Mouse (Mus musculus) central nervous system, embryonic 18 days (tissue): ENCODE results near the gene Tceal8. TPM values are rescaled to one million over a fixed set of nuclear protein-coding genes. Genes with fewer than 3 reads are reported as not detected.

Experiments
- polyA plus RNA-seq: library from polyadenylated mRNA; depleted of rRNA; stranded (reverse); fragments of >200 nt; gene quantifications from 2 replicates; pipeline ENCODE4 v1.2.3, GENCODE M21; 2012; rRNA removed

Tceal8 gene
- 76.6 and 91.7 TPM in 2 replicates for polyA plus RNA-seq

DNA sequence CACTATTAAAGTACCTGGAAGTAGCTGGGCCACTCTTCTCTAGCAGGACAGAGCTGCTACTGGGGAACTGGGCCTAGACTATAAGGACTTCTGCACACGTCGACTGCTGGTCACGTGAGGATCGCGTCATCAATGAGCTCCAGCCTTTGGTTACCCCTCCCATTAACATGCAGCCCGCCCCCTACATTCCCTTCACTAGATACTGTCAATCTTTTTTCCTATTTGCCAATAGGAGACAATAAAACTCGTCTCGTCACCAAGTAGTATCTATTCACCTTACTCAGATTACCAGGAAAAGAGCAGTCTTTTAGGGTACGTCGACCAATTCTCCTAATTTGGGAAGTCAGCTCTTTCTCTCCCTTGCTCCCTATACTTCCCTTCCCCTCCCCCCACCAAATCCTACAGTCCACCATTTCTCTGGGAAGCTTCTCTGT lies at the start of gene Tceal8:
TSS of gene Tceal8 (minus strand) at position 225 of the 434 bp plus-strand sequence.

DNA sequence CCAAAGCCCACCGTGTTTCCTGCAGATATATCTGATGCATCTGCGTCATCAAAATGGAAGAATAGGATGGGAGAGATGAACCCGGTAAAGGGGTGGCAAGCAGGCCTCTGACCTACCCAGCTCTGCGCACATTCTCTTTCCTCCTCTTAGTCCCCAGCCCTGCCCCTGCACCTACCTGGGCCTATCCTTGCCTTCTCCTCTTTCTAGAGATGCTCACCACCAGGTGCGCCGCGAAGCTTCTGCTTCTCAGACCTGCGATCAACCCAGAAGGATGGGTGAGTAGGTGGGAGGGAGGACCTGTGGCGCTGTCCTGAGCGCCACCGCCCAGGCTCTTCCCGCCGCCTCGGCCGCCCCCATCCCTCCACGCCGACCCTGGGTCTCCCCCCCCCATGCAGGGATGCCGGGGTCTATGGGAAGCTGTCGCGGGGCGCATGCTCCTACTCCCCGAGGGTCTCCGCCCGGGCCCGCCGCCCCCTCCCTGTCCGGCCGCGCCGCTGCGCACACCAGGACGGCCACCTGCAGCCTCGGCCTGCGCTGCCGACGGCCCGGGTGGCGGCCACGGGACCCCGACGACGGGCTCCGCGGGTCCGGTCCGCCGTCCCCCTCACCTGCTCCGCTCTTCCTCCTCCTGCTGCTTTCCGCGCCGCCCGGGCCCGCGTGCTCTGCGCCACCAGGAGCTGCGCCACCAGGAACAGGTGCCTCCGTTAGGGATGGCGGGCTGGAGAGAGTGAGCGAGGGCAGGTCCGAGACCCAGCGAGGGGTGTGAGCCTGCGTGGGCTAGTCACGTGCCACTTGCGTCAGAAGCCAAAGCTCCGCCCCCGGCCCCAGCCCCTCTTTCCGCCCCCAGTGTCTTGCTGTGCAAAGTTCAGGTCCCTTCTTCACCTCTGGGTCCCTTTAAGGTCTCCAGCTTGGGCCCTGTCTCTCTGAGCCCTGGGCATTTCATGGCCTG lies 42.9 kb upstream of the Tceal8 start, which contains the start of the genes Tceal7 and Bex1:
TSS of gene Tceal7 (plus strand) at position 51 of the 949 bp plus-strand sequence.
TSS of gene Bex1 (minus strand) at position 785 of the 949 bp plus-strand sequence.

GRCm38 (mm10) chrX:136203664-136204066 lies 31.5 kb upstream of the Tceal8 start, which contains the start of gene Tceal5:
Gene Tceal5 (minus strand): TSS chrX:136203876.

GRCm38 (mm10) chrX:136138827-136139639 lies 33.1 kb downstream of the Tceal8 start, which contains the start of gene Bex4:
Gene Bex4 (plus strand): TSS chrX:136138996.

Other genes with a start within 250 kb of the Tceal8 start
- 152 and 170 TPM in 2 replicates for gene Arxes2, start 178.5 kb downstream of the Tceal8 start, polyA plus RNA-seq
- gene Arxes1, start 139.0 kb downstream of the Tceal8 start, polyA plus RNA-seq: 38.4 and 42.0 TPM in 2 replicates
- gene Bex2, start 104.1 kb downstream of the Tceal8 start, polyA plus RNA-seq: 511 and 531 TPM in 2 replicates
- 0.15 and 0.22 TPM in 2 replicates for gene Nxf3, start 87.1 kb downstream of the Tceal8 start, polyA plus RNA-seq
- gene Bex4, start 33.3 kb downstream of the Tceal8 start, polyA plus RNA-seq: 121 and 130 TPM in 2 replicates
- gene Tceal5, start 31.5 kb upstream of the Tceal8 start, polyA plus RNA-seq: 59.0 and 64.1 TPM in 2 replicates
- gene Tceal7, start 42.4 kb upstream of the Tceal8 start, polyA plus RNA-seq: 2.2 and 18.6 TPM in 2 replicates
- 258 and 266 TPM in 2 replicates for gene Bex1, start 43.2 kb upstream of the Tceal8 start, polyA plus RNA-seq
- gene Tceal9, start 72.7 kb upstream of the Tceal8 start, polyA plus RNA-seq: 179 and 188 TPM in 2 replicates
- 744 and 746 TPM in 2 replicates for gene Bex3, start 97.9 kb upstream of the Tceal8 start, polyA plus RNA-seq